14 mouse cellular contexts compared by ENCODE assay signal in genomic region chr19:24994900-24995299, GRCm38 (mm10). TPM values are rescaled to one million over a fixed set of nuclear protein-coding genes. Genes with fewer than 3 reads are reported as not detected.
A peak's percentile ranks its signal among the peaks of the same experiment; 100 is the strongest.
DNase-seq lines count a peak whose midpoint lies in the region; ATAC-seq and TF ChIP-seq lines count a peak whose summit lies in the region.
"Had no signal": no experiment of that assay in that cellular context is flagged by ENCODE, and none has a peak within 500 bp of the region (broad histone marks: within the 10 kb centered on the region; RNA-seq: fewer than 3 reads in every experiment).

No protein-coding gene starts in this region.

- no peak overlapping the region for H3K4me3 ChIP-seq in kidney, embryonic 16.5 days (ENCODE audit: low read length)
- no peak overlapping the region for H3K4me3 ChIP-seq in spleen, adult 2 months (ENCODE audit: extremely low read depth, insufficient read depth, insufficient read length)
- H3K4me3 ChIP-seq in kidney, adult 2 months (ENCODE audit: insufficient read depth, low read depth, low read length), result no peak overlapping the region
- H3K4me3 ChIP-seq: embryonic facial prominence, embryonic 12.5 days; hindbrain, embryonic 15.5 days; stomach, embryonic 15.5 days had no signal

- no peaks in the 10 kb centered on the region for H3K36me3 ChIP-seq in kidney, embryonic 16.5 days (ENCODE audit: insufficient read depth, low read length)
- H3K36me3 ChIP-seq in spleen, adult 2 months (ENCODE audit: control insufficient read depth, insufficient read depth, low read length), result no peaks in the 10 kb centered on the region
- H3K36me3 ChIP-seq in kidney, adult 2 months (ENCODE audit: control insufficient read depth, insufficient read depth, low read length), result no peaks in the 10 kb centered on the region
- H3K36me3 ChIP-seq: embryonic facial prominence, embryonic 12.5 days; hindbrain, embryonic 15.5 days; stomach, embryonic 15.5 days had no signal

- WGBS in kidney, embryonic 16.5 days, result 30% methylated on average over 8 of the region's 8 CpGs
- WGBS in spleen, adult 2 months, result 30% methylated on average over 8 of the region's 8 CpGs
- 54% methylated on average over 8 of the region's 8 CpGs for WGBS in kidney, adult 2 months

- H3K27me3 ChIP-seq in kidney, embryonic 16.5 days (ENCODE audit: insufficient read depth, low read length), result peaks cover 10% of the 10 kb centered on the region
- H3K27me3 ChIP-seq in spleen, adult 2 months (ENCODE audit: control insufficient read depth, insufficient read depth, low read length), result no peaks in the 10 kb centered on the region; the same call in 1 of the 2 replicates
- H3K27me3 ChIP-seq in kidney, adult 2 months (replicated peaks; ENCODE audit: control insufficient read depth, insufficient read depth, low read length), result no peaks in the 10 kb centered on the region; the same call in 1 of the 2 replicates
- H3K27me3 ChIP-seq: stomach, embryonic 15.5 days had no signal

- no peak overlapping the region for H3K9ac ChIP-seq in kidney, embryonic 16.5 days (replicated peaks; ENCODE audit: low read length)
- H3K9ac ChIP-seq: embryonic facial prominence, embryonic 12.5 days; forebrain, postnatal 0 days; hindbrain, embryonic 15.5 days; stomach, embryonic 15.5 days had no signal

- H3K9me3 ChIP-seq in kidney, embryonic 16.5 days (ENCODE audit: low read length), result no peaks in the 10 kb centered on the region
- H3K9me3 ChIP-seq: embryonic facial prominence, embryonic 12.5 days; hindbrain, embryonic 15.5 days; stomach, embryonic 15.5 days had no signal

- TF ChIP-seq POLR2A in spleen, adult 2 months (IDR thresholded peaks at IDR 0.05; ENCODE audit: low read depth, low read length), result no peak
- no peak for TF ChIP-seq POLR2A in kidney, adult 2 months (IDR thresholded peaks at IDR 0.05; ENCODE audit: low read depth, low read length)

- no peak overlapping the region for H3K4me2 ChIP-seq in kidney, embryonic 16.5 days (replicated peaks; ENCODE audit: low read depth, low read length)
- H3K4me2 ChIP-seq: embryonic facial prominence, embryonic 12.5 days; hindbrain, embryonic 15.5 days; stomach, embryonic 15.5 days had no signal

- no peak for DNase-seq in kidney, adult 8-10 months
- DNase-seq in spleen, adult 2 months (ENCODE audit: low read depth in 1 of 2, low spot score in 2 of 2), result no peak
- DNase-seq in spleen, adult 18-20 months, result no peak
- peak; percentile 18 for DNase-seq in embryo, embryonic 9.5 days (ENCODE audit: extremely low spot score)
- DNase-seq in kidney, adult 2 months, result no peak
- DNase-seq: forebrain, postnatal 0 days; gastrocnemius, postnatal 36 days; kidney, postnatal 4 days had no signal

- TF ChIP-seq CTCF in spleen, adult 2 months (IDR thresholded peaks at IDR 0.05; ENCODE audit: extremely low read depth, insufficient read depth, insufficient read length, insufficient replicate concordance), result no peak
- TF ChIP-seq CTCF in kidney, adult 2 months (conservative IDR thresholded peaks at IDR 0.05; ENCODE audit: insufficient read depth, insufficient read length, low read depth, low read length), result no peak

- H3K27ac ChIP-seq in kidney, embryonic 16.5 days (ENCODE audit: low read length), result no peak overlapping the region
- 0 out of 2 replicates have a peak overlapping the region, but pooled peaks have one; percentile 51 for H3K27ac ChIP-seq in spleen, adult 2 months (ENCODE audit: insufficient read depth, low read length)
- no peak overlapping the region for H3K27ac ChIP-seq in kidney, adult 2 months (ENCODE audit: insufficient read depth, low read depth, low read length)
- H3K27ac ChIP-seq: embryonic facial prominence, embryonic 12.5 days; hindbrain, embryonic 15.5 days; stomach, embryonic 15.5 days had no signal

- no peaks in the 10 kb centered on the region for H3K4me1 ChIP-seq in kidney, embryonic 16.5 days (ENCODE audit: insufficient read depth, low read length)
- peaks cover 8% of the 10 kb centered on the region for H3K4me1 ChIP-seq in spleen, adult 2 months (ENCODE audit: control insufficient read depth, insufficient read depth, insufficient read length)
- H3K4me1 ChIP-seq in kidney, adult 2 months (ENCODE audit: control insufficient read depth, insufficient read depth, low read length), result peaks cover 7% of the 10 kb centered on the region; the same call in 1 of the 2 replicates

- ATAC-seq in kidney, embryonic 16.5 days (ENCODE audit: low FRiP score, low TSS enrichment), result peak; percentile 11; the same call in 1 of the 2 replicates
- ATAC-seq in neutrophil, adult 5-6 weeks (ENCODE audit: extremely low read depth, insufficient number of reproducible peaks, low FRiP score, poor library complexity, severe bottlenecking), result peak; percentile 20; the same call in 1 of the 2 replicates
- ATAC-seq in erythroid progenitor cell, adult 5-6 weeks (replicated peaks; ENCODE audit: low FRiP score, poor library complexity, severe bottlenecking), result no peak
- ATAC-seq: forebrain, postnatal 0 days had no signal

RNA-seq across cellular contexts. Expression of gene Dock8, which starts 4.4 kb away (rescaled TPM):
- polyA plus RNA-seq in kidney, embryonic 16.5 days (2015; fragmentation: Nextera tagmentation; extraction: Ambion mirVana), result 3.9 and 6.2 TPM in 2 replicates
- polyA plus RNA-seq in spleen, adult 2 months (2012; rRNA removed), result 36.6 and 47.5 TPM in 2 replicates
- 140 and 149 TPM in 2 replicates for total RNA-seq in neutrophil, adult 5-6 weeks (2017)
- 28.1 and 33.5 TPM in 2 replicates for total RNA-seq in erythroid progenitor cell, adult 5-6 weeks (2015; ENCODE audit: low replicate concordance)
- total RNA-seq in erythroid progenitor cell, adult 5-6 weeks (2017; ENCODE audit: low replicate concordance), result 14.5 and 68.5 TPM in 2 replicates
- polyA plus RNA-seq in kidney, adult 2 months (2012; rRNA removed), result 17.8 and 18.4 TPM in 2 replicates

RNA-seq across cellular contexts. Expression of gene Cbwd1, which starts 33.5 kb away (rescaled TPM):
- 17.7 and 23.3 TPM in 2 replicates for polyA plus RNA-seq in kidney, embryonic 16.5 days (2015; fragmentation: Nextera tagmentation; extraction: Ambion mirVana)
- 0.45 and 0.56 TPM in 2 replicates for polyA plus RNA-seq in spleen, adult 2 months (2012; rRNA removed)
- total RNA-seq in neutrophil, adult 5-6 weeks (2017), result 13.7 and 21.6 TPM in 2 replicates
- 8.3 and 8.8 TPM in 2 replicates for total RNA-seq in erythroid progenitor cell, adult 5-6 weeks (2015; ENCODE audit: low replicate concordance)
- 19.4 and 21.6 TPM in 2 replicates for total RNA-seq in erythroid progenitor cell, adult 5-6 weeks (2017; ENCODE audit: low replicate concordance)
- polyA plus RNA-seq in kidney, adult 2 months (2012; rRNA removed), result 2.2 and 3.5 TPM in 2 replicates
